Mouse (Mus musculus) spleen, adult 2 months (tissue): ENCODE results near the gene Cort.

Experiments
- CTCF ChIP-seq: fragments of 200-500 bp; IDR thresholded peaks from 2 replicates; pipeline ENCODE4 v1.5.1; 2011; ENCODE audit warnings: mild to moderate bottlenecking, inconsistent platforms; ENCODE audit not compliant: insufficient read depth, insufficient read length, insufficient replicate concordance; ENCODE audit errors: extremely low read depth
- POLR2A ChIP-seq: fragments of 200-500 bp; IDR thresholded peaks from 2 replicates; pipeline ENCODE4 v1.6.1; 2011; ENCODE audit warnings: low read depth, low read length, inconsistent platforms

GRCm38 (mm10) chr4:149075871-149076575, 50.5 kb downstream of the Cort start:
- TF ChIP-seq CTCF, result peak; percentile 53; the same call in 1 of the 2 replicates
- TF ChIP-seq POLR2A, result no peak
